Mouse (Mus musculus): ENCODE measurements around the gene Ech1.
A peak's percentile ranks its signal among the peaks of the same experiment; 100 is the strongest.

GRCm38 (mm10) chr7:28792391-28793185 lies 32.4 kb upstream of the Ech1 start:
- TF ChIP-seq CHD2 (IDR thresholded peaks at IDR 0.05; ENCODE audit: low read depth, low read length) (no peak), ZNF384 (IDR thresholded peaks at IDR 0.05; ENCODE audit: low read depth, low read length) (0 out of 2 replicates have a peak, but pooled peaks have one; percentile 52), MAFK (IDR thresholded peaks at IDR 0.05; ENCODE audit: insufficient read depth, low read depth, low read length) (no peak), HCFC1 (IDR thresholded peaks at IDR 0.05; ENCODE audit: borderline replicate concordance, insufficient read depth, low read length) (no peak), ZC3H11A (IDR thresholded peaks at IDR 0.05; ENCODE audit: borderline replicate concordance, low read depth, low read length) (no peak)

All from ES-E14 (cell line).